Mouse (Mus musculus): ENCODE data around the gene Itih2. TPM values are rescaled to one million over a fixed set of nuclear protein-coding genes. Genes with fewer than 3 reads are reported as not detected.
A peak's percentile ranks its signal among the peaks of the same experiment; 100 is the strongest.

The Itih2 gene
- polyA plus RNA-seq (2016; fragmentation: Nextera tagmentation; extraction: Ambion mirVana), result 230 and 235 TPM in 2 replicates

GRCm38 (mm10) chr2:10131296-10131695, at the start of gene Itih2:
Gene Itih2 (minus strand): TSS chr2:10131396.
- Histone ChIP-seq H3K36me3 (no peaks in the 10 kb centered on the region), H3K27ac (peak within 1 kb of the TSS; percentile 58), H3K4me3 (peak within 1 kb of the TSS; percentile 30), H3K9ac (no peak within 1 kb of the TSS), H3K27me3 (replicated peaks) (no peaks in the 10 kb centered on the region), H3K4me1 (peaks cover 8% of the 10 kb centered on the region; the same call in 1 of the 2 replicates), H3K4me2 (no peak within 1 kb of the TSS), H3K9me3 (replicated peaks) (no peaks in the 10 kb centered on the region)
- 74% methylated on average over 4 of the region's 4 CpGs for WGBS (ENCODE audit: insufficient replicate concordance)
- no peak for ATAC-seq

GRCm38 (mm10) chr2:10169991-10170390, 38.8 kb upstream of the Itih2 start:
- ATAC-seq, result no peak
- 81% methylated on average over 16 of the region's 16 CpGs for WGBS (ENCODE audit: insufficient replicate concordance)
- Histone ChIP-seq H3K36me3 (no peaks in the 10 kb centered on the region), H3K4me2 (no peak overlapping the region), H3K27me3 (replicated peaks) (no peaks in the 10 kb centered on the region), H3K4me3 (no peak overlapping the region), H3K9me3 (replicated peaks) (no peaks in the 10 kb centered on the region), H3K27ac (no peak overlapping the region), H3K4me1 (peaks cover 31% of the 10 kb centered on the region), H3K9ac (no peak overlapping the region)

- 54% methylated on average over 8 of the region's 8 CpGs for WGBS (ENCODE audit: insufficient replicate concordance)
Measured at GRCm38 (mm10) chr2:10168016-10168415, 36.8 kb upstream of the Itih2 start.

GRCm38 (mm10) chr2:10167283-10167682, 36.1 kb upstream of the Itih2 start:
- no peaks in the 10 kb centered on the region for H3K27me3 ChIP-seq (replicated peaks)
- peak overlapping the region; percentile 47 for H3K4me2 ChIP-seq
- H3K4me1 ChIP-seq, result peaks cover 31% of the 10 kb centered on the region
- H3K4me3 ChIP-seq, result no peak overlapping the region; the same call in 1 of the 2 replicates
- 28% methylated on average over 11 of the region's 11 CpGs for WGBS (ENCODE audit: insufficient replicate concordance)
- H3K27ac ChIP-seq, result no peak overlapping the region
- no peaks in the 10 kb centered on the region for H3K9me3 ChIP-seq (replicated peaks)
- no peaks in the 10 kb centered on the region for H3K36me3 ChIP-seq
- ATAC-seq, result peak; percentile 92
- H3K9ac ChIP-seq, result no peak overlapping the region

More at GRCm38 (mm10) chr2:10168016-10168415, 36.8 kb upstream of the Itih2 start:
- Histone ChIP-seq H3K4me1 (peaks cover 31% of the 10 kb centered on the region), H3K9ac (no peak overlapping the region), H3K36me3 (no peaks in the 10 kb centered on the region), H3K27me3 (replicated peaks) (no peaks in the 10 kb centered on the region), H3K4me2 (no peak overlapping the region), H3K27ac (no peak overlapping the region), H3K9me3 (replicated peaks) (no peaks in the 10 kb centered on the region), H3K4me3 (no peak overlapping the region)
- ATAC-seq, result no peak

- Histone ChIP-seq H3K36me3 (no peaks in the 10 kb centered on the region), H3K9ac (no peak overlapping the region), H3K27me3 (replicated peaks) (no peaks in the 10 kb centered on the region), H3K4me2 (peak overlapping the region; percentile 47), H3K4me1 (peaks cover 31% of the 10 kb centered on the region), H3K9me3 (replicated peaks) (no peaks in the 10 kb centered on the region), H3K27ac (no peak overlapping the region), H3K4me3 (no peak overlapping the region)
- WGBS (ENCODE audit: insufficient replicate concordance), result 15% methylated on average over 6 of the region's 6 CpGs
- peak; percentile 44; the same call in 1 of the 2 replicates for ATAC-seq
Measured at GRCm38 (mm10) chr2:10166635-10167034, 35.4 kb upstream of the Itih2 start.

GRCm38 (mm10) chr2:10162011-10162410, 30.8 kb upstream of the Itih2 start:
- ATAC-seq, result no peak
- Histone ChIP-seq H3K27ac (no peak overlapping the region), H3K9me3 (replicated peaks) (no peaks in the 10 kb centered on the region), H3K27me3 (replicated peaks) (no peaks in the 10 kb centered on the region), H3K4me1 (peaks cover 15% of the 10 kb centered on the region; the same call in 1 of the 2 replicates), H3K4me2 (no peak overlapping the region), H3K36me3 (no peaks in the 10 kb centered on the region), H3K9ac (no peak overlapping the region), H3K4me3 (no peak overlapping the region)
- 72% methylated on average over 4 of the region's 4 CpGs for WGBS (ENCODE audit: insufficient replicate concordance)

- Histone ChIP-seq H3K4me3 (no peak overlapping the region), H3K9me3 (replicated peaks) (no peaks in the 10 kb centered on the region), H3K9ac (no peak overlapping the region), H3K27me3 (replicated peaks) (no peaks in the 10 kb centered on the region), H3K27ac (no peak overlapping the region), H3K36me3 (no peaks in the 10 kb centered on the region), H3K4me1 (peaks cover 31% of the 10 kb centered on the region), H3K4me2 (no peak overlapping the region)
- no peak for ATAC-seq
- WGBS (ENCODE audit: insufficient replicate concordance), result 56% methylated on average over 10 of the region's 10 CpGs
Measured at GRCm38 (mm10) chr2:10157184-10157583, 26.0 kb upstream of the Itih2 start.

GRCm38 (mm10) chr2:10153201-10154075, 22.2 kb upstream of the Itih2 start, which contains the start of gene Itih5:
Gene Itih5 (plus strand): TSS chr2:10153571.
- Histone ChIP-seq H3K4me3 (peak within 1 kb of the TSS; percentile 57), H3K36me3 (no peaks in the 10 kb centered on the region), H3K9me3 (replicated peaks) (no peaks in the 10 kb centered on the region), H3K9ac (peak within 1 kb of the TSS; percentile 57), H3K4me2 (peak within 1 kb of the TSS; percentile 86), H3K27me3 (replicated peaks) (no peaks in the 10 kb centered on the region), H3K4me1 (peaks cover 31% of the 10 kb centered on the region), H3K27ac (no peak within 1 kb of the TSS)
- WGBS (ENCODE audit: insufficient replicate concordance), result 3% methylated on average over 27 of the region's 27 CpGs
- ATAC-seq, result peak; percentile 89

- H3K4me1 ChIP-seq, result peaks cover 31% of the 10 kb centered on the region
- WGBS (ENCODE audit: insufficient replicate concordance), result 16% methylated on average over 5 of the region's 5 CpGs
- no peak overlapping the region for H3K9ac ChIP-seq
- H3K9me3 ChIP-seq (replicated peaks), result no peaks in the 10 kb centered on the region
- H3K27me3 ChIP-seq (replicated peaks), result no peaks in the 10 kb centered on the region
- H3K4me2 ChIP-seq, result peak overlapping the region; percentile 86
- no peak overlapping the region for H3K27ac ChIP-seq
- no peak overlapping the region for H3K4me3 ChIP-seq
- H3K36me3 ChIP-seq, result no peaks in the 10 kb centered on the region
- ATAC-seq, result no peak
Measured at GRCm38 (mm10) chr2:10152590-10152989, 21.4 kb upstream of the Itih2 start.

- ATAC-seq, result no peak
- Histone ChIP-seq H3K9ac (no peak overlapping the region), H3K9me3 (replicated peaks) (no peaks in the 10 kb centered on the region), H3K4me3 (no peak overlapping the region), H3K27me3 (replicated peaks) (no peaks in the 10 kb centered on the region), H3K36me3 (no peaks in the 10 kb centered on the region), H3K27ac (no peak overlapping the region), H3K4me2 (no peak overlapping the region), H3K4me1 (peaks cover under 1% of the 10 kb centered on the region; the same call in 1 of the 2 replicates)
- WGBS (ENCODE audit: insufficient replicate concordance), result 70% methylated on average over 8 of the region's 8 CpGs
Measured at GRCm38 (mm10) chr2:10147176-10147575, 16.0 kb upstream of the Itih2 start.

- Histone ChIP-seq H3K27ac (no peak overlapping the region), H3K4me3 (no peak overlapping the region), H3K36me3 (no peaks in the 10 kb centered on the region), H3K4me2 (no peak overlapping the region), H3K27me3 (replicated peaks) (no peaks in the 10 kb centered on the region), H3K4me1 (no peaks in the 10 kb centered on the region), H3K9ac (no peak overlapping the region), H3K9me3 (replicated peaks) (no peaks in the 10 kb centered on the region)
- no peak for ATAC-seq
- WGBS (ENCODE audit: insufficient replicate concordance), result 53% methylated on average over 6 of the region's 6 CpGs
Measured at GRCm38 (mm10) chr2:10145514-10145913, 14.3 kb upstream of the Itih2 start.
